Mouse (Mus musculus) bone marrow, adult 2 months (tissue): ENCODE data around the gene Pax2.

Experiments used
- CTCF ChIP-seq: fragments of 200-500 bp; IDR thresholded peaks from 2 replicates; pipeline ENCODE4 v1.5.1; 2011; ENCODE audit warnings: low read length, control low read depth; ENCODE audit not compliant: control insufficient read depth, insufficient read depth
- POLR2A ChIP-seq: fragments of 200-500 bp; IDR thresholded peaks from 2 replicates; pipeline ENCODE4 v1.6.1; 2011; ENCODE audit warnings: low read depth, mild to moderate bottlenecking, control low read depth, low read length, borderline replicate concordance; ENCODE audit not compliant: control insufficient read depth

- no peak for TF ChIP-seq POLR2A
- no peak for TF ChIP-seq CTCF
Measured at GRCm38 (mm10) chr19:44734116-44734515, 21.7 kb upstream of the Pax2 start.
